Mouse (Mus musculus) kidney, adult 8-10 months (tissue): ENCODE measurements at regions not wholly inside any gene's neighbourhood (a gene's known extent, or its start where the extent isn't known, plus 50 kb on each side); places are given as distances from the start of the nearest gene placed in this dataset.
"Not testable (repeated sequence)": the region's sequence is repeated elsewhere in the genome, so short reads cannot be mapped to it uniquely, and the experiment has no call there.

ENCODE experiments used
- DNase-seq, 2 experiments: peaks; one replicate each; pipeline ENCODE4 v3.0.0; 2022

DNA sequence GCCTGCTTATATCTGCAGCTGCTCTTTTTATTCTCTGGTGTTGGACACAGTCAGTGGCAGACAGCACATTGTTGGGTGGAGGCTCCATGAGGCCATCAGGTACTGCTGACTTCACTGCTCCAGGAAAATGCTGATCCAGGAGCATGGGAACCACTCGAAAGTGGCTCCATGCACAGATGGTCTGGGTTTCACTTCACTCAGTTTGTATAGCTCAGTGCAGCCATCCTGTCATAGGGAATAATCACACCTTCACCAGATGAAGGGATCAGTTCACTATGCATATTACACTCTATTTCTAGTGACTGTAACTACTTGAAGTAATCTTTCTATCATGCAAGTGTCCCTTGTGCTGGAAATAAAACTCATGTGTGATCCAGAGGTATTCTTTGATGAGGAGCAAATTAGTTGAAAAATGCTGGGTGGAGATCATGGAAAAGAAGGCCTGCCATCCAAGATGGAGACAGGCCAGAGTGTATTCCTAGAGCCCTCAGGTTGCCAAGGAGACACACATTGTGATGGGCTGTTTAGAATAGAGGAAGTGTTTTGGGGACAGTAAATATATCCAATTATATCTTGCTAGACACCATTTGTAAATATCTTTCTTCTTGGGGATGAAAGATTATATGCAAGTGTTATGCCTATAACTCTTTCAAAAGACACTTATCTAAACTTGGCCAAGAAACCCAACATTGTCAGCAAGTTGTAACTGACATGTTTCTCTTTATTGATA, 103.7 kb upstream of the Arhgap42 start:
- DNase-seq = no peak

DNA sequence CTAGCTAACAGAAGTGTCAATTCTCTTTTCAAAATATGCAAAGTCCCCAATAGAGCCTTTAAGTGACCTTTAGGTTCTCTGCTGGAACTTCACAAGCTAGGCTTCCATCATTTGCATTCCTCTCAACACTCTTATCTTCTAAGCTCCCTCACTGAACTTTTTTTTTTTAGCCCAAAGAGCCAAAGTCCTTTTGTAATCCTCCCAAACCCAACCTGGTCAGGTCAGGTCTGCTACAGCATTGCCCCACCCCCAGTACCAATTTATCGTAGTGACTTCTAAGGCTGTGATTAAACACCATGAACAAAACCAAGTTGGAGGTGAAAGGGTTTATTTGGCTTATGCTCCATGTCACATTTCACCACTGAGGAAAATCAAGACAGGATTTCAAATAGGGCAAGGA, 79.7 kb upstream of the Arhgap42 start:
- DNase-seq = no peak

DNA sequence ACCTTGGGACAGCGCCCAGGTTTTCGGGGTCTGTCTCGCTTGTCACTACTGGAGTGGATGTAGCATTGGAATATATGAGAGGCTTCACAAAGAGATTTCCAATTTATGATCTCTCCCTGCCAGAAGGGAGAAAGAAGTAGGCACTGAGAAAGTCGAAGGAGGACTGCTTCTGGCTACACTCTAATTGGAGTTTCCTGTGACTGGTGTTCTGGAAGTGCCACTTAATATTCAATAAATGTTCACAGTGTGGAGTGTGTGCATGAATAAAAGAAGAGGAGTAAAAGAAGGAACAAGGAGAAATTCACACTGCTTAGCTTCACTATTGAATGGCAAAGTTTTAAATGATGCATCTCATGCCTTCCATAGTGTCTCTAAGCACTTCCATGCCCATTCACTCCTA, 77.1 kb upstream of the Arhgap42 start:
- no peak for DNase-seq

DNA sequence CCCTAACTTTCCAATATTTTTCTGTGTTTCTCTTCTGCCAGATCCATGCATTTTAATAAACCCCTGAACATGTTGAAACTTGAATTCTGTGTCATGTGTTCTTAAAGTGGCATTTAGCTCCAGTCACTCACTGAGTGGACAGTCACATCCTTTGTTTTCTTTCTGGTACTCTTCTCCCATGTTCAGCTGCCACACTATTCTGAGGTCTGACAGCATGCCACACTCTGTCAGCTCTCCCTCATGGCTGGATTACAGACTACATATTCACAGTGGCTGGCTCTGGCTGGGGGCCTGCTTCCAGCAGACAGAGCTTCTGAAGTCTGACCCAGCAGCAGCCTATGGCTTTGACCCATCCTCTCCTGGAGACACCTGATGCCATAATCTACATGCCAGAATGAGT, 73.4 kb upstream of the Arhgap42 start:
- no peak for DNase-seq

DNA sequence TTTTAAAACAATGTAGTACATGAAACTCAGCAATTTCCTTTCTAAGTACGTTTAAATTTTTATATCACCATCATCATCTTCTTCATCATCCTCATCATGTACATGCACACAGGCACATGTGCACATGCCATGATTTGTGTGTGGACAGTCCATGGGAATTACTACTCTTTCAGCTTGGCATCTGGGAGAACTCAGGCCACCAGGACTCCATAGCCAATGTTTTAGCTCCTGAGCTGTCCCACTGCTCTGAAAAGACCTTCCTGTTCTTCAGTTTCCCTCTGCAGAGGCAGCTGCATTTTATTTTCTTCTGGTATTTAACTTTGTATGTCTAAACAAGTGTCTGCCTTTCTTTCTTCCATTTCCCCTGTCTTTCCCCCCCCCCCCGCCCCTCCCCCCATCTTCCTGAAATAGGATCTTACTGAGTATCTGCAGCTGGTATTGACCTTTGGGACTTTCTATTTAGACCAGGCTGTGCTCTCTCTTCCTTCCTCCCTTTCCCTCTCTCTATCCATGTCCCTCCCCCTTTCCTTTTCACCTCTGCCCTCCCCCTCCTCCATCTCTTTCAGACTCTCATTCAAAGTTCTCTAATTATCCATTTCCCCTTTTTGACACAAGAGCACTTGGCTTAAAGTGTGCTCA, 72.8 kb upstream of the Arhgap42 start:
- DNase-seq = no peak

DNA sequence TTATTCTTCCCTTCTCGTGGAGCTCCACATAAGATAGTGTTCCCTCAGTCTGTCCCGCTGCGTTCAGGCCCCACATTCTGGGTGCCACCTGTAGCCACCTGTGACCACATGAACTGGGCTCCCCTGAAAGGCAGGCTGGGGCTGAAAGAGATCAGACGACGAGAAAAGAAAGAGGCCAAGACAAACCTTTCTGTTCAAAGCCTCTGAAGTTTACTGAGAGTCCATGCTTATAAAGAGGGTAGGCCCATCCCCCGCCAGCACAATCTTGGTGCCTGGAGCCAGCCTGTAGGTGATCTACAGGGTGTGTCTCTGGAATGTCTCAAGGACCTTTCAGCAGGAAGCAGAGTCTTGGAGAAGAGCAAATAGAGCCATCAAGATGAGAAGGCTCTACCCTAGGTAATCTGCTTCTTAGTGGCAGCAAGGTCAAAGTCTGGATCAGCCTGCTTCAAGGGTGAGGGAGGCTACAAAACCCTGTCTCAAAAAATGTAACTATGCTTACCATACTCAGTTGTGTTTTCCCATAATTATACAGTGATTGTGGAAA, 72.2 kb upstream of the Arhgap42 start:
- not testable (repeated sequence) for DNase-seq

DNA sequence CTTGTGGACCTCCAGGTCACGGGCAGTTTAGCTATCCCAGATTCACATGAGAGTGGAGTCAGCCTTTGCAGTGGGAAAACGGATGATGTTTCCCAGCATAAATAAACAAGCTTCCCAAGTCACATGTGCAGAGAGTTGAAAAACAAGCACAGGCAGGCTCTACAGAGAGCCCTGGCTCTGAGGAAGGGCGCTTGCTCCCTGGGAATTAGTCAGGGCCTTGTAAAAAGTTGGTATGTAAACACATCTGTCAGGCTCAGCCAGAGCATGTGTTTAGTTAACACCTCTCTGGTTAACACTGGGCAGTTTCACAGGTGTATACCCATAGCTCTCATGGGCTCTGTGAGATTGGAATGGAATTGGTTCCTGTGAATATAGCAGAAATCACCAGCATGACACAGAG, 51.9 kb upstream of the Arhgap42 start:
- no peak for DNase-seq

DNA sequence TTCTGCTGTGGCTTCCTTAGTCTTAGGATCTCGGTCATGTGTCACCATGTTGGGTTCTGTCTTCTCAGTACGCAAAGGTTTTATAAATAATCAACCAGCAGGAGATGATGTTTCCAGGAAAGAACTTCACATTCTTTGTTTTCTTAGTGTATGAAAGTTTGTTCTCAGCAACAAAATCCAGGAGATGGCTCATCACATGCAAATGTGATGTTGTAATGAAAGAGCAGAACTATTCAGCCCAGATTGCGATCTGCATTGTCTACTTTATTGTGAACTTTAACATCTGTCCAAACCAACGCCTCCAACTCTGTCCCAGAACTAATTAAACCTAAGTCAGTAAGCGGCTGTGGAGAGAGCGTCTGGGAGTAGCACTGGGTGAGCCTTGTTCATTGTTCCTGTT, 50.7 kb upstream of the Arhgap42 start:
- DNase-seq = no peak
